Mouse (Mus musculus) spleen, embryonic (tissue): ENCODE results near the gene Prg3.

Experiments used
- CTCF ChIA-PET: fragments of 350-600 bp; sonication (Branson Sonifier 250); formaldehyde crosslinking; loops from one replicate; lab custom pipeline; 2022; lab: Charles Lee

The Prg3 gene

DNA sequence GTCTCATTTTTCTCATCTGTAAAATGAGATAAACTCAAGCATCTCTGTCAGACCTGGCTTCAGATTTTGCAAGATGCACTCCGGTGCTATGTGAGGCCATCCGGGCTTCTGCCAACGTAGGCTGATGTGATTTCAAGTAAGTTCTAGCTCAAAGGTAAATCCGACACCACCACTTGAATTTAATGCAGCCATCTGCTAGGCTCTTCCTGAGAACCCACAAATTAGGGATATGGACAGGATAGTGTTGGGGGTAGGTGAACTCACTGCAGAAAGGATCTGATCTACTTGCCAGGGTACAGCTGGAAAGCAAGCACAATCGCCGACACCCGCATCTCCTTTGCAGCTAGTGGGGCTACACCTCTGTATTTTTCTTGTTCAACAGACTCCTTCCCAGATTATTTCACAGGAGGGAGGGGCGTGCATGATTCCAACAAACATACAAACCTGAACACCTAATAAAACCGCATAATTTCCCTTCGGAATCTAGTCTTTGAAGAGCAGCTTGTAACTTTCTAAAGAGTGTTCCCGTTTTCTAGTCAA, 48.6 kb downstream of the Prg3 start:
- CTCF ChIA-PET, result no interaction called here

DNA sequence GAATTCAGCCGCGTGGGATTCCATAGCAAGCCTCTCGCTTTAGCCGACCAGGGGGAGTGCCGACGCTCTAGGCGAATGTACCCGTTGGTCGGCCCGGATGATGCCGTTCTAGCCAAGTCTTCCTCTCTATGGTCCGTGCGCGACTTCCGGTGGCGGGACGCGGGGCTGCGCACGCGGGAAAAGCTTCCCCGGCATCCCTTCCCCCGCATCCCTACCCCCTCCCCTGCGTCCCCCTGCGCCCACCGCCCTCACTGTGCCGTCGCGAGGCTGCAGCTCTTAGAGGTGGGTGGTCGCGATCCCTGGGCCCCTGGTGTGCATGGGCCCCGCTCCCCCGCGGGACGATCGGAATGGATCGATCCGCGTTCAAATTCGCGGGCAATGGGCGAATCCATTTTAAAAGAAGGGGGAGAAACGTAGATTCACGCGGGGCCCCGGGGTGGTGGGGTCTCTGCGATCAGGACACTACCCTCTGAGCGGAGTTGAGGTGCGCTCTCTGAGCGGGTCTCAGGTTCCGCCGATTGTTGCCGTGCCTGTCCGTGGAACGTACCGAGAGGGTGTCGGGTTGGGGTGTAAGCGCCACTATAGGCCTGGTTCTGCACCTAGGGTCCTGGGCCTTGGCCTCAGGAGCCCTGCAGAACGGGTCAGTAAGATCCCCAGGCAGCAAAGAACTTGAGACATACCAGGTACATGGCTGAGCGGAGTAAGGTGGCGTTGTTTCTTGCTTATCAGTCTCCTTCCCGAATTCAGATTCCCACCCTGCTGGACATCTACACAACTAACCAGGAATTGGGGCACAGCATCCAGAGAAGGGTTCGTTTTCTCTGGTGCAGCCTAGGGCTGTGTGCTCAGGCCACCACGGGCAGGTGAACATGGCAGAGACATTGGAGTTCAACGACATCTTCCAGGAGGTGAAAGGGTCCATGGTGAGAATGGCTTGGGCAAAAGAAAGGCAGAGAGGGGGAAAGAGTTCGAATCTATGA, 49.3 kb downstream of the Prg3 start, which contains the start of the genes Ssrp1 and P2rx3:
TSS of gene Ssrp1 (plus strand) at position 188 of the 980 bp plus-strand sequence.
TSS of gene P2rx3 (minus strand) at position 416 of the 980 bp plus-strand sequence.
- CTCF ChIA-PET, result no interaction called here

DNA sequence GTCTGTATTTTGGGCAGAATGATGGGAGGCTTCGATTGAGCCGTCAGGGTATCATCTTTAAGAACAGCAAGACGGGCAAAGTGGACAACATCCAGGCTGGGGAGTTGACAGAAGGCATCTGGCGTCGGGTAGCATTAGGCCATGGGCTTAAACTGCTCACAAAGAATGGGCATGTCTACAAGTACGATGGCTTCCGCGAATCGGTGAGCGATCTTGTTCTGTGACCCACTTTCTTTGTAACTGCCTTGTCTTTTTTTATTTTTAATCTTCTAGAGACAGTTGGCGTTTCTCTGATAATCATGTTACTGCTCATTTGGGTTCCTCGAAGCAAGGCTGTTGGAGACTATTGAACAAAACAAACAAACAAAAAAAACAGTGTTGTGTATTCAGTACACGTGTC, 50.3 kb downstream of the Prg3 start:
- CTCF ChIA-PET, result interaction anchor here (0.5 kb wide), 1 partner anchor 169 kb away, joined by 3 read pairs; no protein-coding TSS in a partner anchor
